Mouse (Mus musculus) lung, adult 2 months (tissue): ENCODE data around the gene Ppp2r3a.

ENCODE experiments used
- CTCF ChIP-seq: fragments of 200-500 bp; IDR thresholded peaks from 2 replicates; pipeline ENCODE4 v1.5.1; 2011; ENCODE audit warnings: mild to moderate bottlenecking, low read length, control low read depth; ENCODE audit not compliant: insufficient read depth
- POLR2A ChIP-seq: fragments of 200-500 bp; IDR thresholded peaks from 2 replicates; pipeline ENCODE4 v1.6.1; 2011; ENCODE audit warnings: low read depth, mild to moderate bottlenecking, control low read depth, low read length, borderline replicate concordance; ENCODE audit errors: extremely low read depth

GRCm38 (mm10) chr9:101097542-101097941 is 154.1 kb downstream of the Ppp2r3a start:
- TF ChIP-seq POLR2A (no peak), CTCF (no peak)
